Mouse (Mus musculus) layer of hippocampus, adult 11-12 months (tissue): ENCODE data around the gene Prkcsh.

Experiments used
- DNase-seq: peaks from one replicate; pipeline ENCODE4 v3.0.0; 2022; ENCODE audit warnings: low spot score

Gene Prkcsh

GRCm38 (mm10) chr9:22002194-22003162 is at the start of gene Prkcsh, which contains the start of gene Ccdc151:
Gene Prkcsh (plus strand): TSS chr9:22002806.
Gene Ccdc151 (minus strand): TSS chr9:22002634.
- peak; percentile 100 for DNase-seq

- DNase-seq: peak; percentile 63
These were observed 49.0 kb upstream of the Prkcsh start for GRCm38 (mm10) chr9:21953600-21953999.

- DNase-seq: no peak
These were observed 48.0 kb upstream of the Prkcsh start for GRCm38 (mm10) chr9:21954635-21955034.

GRCm38 (mm10) chr9:21955225-21955569 is 47.4 kb upstream of the Prkcsh start:
- DNase-seq: no peak

- DNase-seq: peak; percentile 100
These were observed 46.9 kb upstream of the Prkcsh start, which contains the start of gene Swsap1 for GRCm38 (mm10) chr9:21955570-21956281. Gene Swsap1 (plus strand): TSS chr9:21955755.

- DNase-seq: no peak
These were observed 44.2 kb upstream of the Prkcsh start for GRCm38 (mm10) chr9:21958372-21958771.

- no peak for DNase-seq
These were observed 43.4 kb upstream of the Prkcsh start for GRCm38 (mm10) chr9:21959244-21959643.

GRCm38 (mm10) chr9:21960135-21960534 is 42.5 kb upstream of the Prkcsh start:
- DNase-seq: no peak

- DNase-seq: no peak
These were observed 41.9 kb upstream of the Prkcsh start for GRCm38 (mm10) chr9:21960558-21961208.

- no peak for DNase-seq
These were observed 41.1 kb upstream of the Prkcsh start for GRCm38 (mm10) chr9:21961366-21961980.

GRCm38 (mm10) chr9:21962010-21962409 is 40.6 kb upstream of the Prkcsh start:
- DNase-seq: no peak

- peak; percentile 73 for DNase-seq
These were observed 40.1 kb upstream of the Prkcsh start for GRCm38 (mm10) chr9:21962416-21963059.

GRCm38 (mm10) chr9:21963417-21963816 is 39.2 kb upstream of the Prkcsh start, which contains the start of gene Epor:
Gene Epor (minus strand): TSS chr9:21963506.
- DNase-seq: no peak

- DNase-seq: no peak
These were observed 33.7 kb upstream of the Prkcsh start for GRCm38 (mm10) chr9:21968883-21969282.

GRCm38 (mm10) chr9:21969304-21969703 is 33.3 kb upstream of the Prkcsh start:
- no peak for DNase-seq

GRCm38 (mm10) chr9:21976626-21977175 is 25.9 kb upstream of the Prkcsh start:
- DNase-seq: no peak

- no peak for DNase-seq
These were observed 25.3 kb upstream of the Prkcsh start for GRCm38 (mm10) chr9:21977331-21977730.

GRCm38 (mm10) chr9:21977972-21978371 is 24.6 kb upstream of the Prkcsh start:
- DNase-seq: no peak

- DNase-seq: no peak
These were observed 24.0 kb upstream of the Prkcsh start for GRCm38 (mm10) chr9:21978398-21979128.

GRCm38 (mm10) chr9:21983911-21984310 is 18.7 kb upstream of the Prkcsh start:
- no peak for DNase-seq
